Mouse (Mus musculus) liver, adult 2 months (tissue): ENCODE results near the gene Nfix. TPM values are rescaled to one million over a fixed set of nuclear protein-coding genes. Genes with fewer than 3 reads are reported as not detected.

Source experiments
- DNase-seq: peaks from one replicate; pipeline ENCODE4 v3.0.0-alpha.2; 2011; ENCODE audit warnings: low read depth, low spot score; ENCODE audit errors: extremely low read depth
- H3K27ac ChIP-seq: fragments of 200-500 bp; replicated peaks from 2 replicates; pipeline ENCODE4 v1.5.1; 2012; ENCODE audit warnings: low read depth, mild to moderate bottlenecking, control low read depth, inconsistent platforms, low read length; ENCODE audit not compliant: insufficient read depth
- H3K27me3 ChIP-seq: fragments of 200-500 bp; 2 replicates; pipeline ENCODE4 v1.6.1; 2012; ENCODE audit warnings: mild to moderate bottlenecking, moderate library complexity, low read length, inconsistent platforms; ENCODE audit not compliant: control insufficient read depth, insufficient read depth
- H3K36me3 ChIP-seq: fragments of 200-500 bp; 2 replicates; pipeline ENCODE4 v1.6.1; 2012; ENCODE audit warnings: low read length, inconsistent platforms; ENCODE audit not compliant: control insufficient read depth, insufficient read depth
- H3K4me1 ChIP-seq: fragments of 200-500 bp; 2 replicates; pipeline ENCODE4 v1.6.1; 2011; ENCODE audit warnings: low read length; ENCODE audit not compliant: control insufficient read depth, insufficient read depth
- H3K4me3 ChIP-seq: fragments of 200-500 bp; 2 replicates; pipeline ENCODE4 v1.5.1; 2011; ENCODE audit warnings: low read depth, mild to moderate bottlenecking, control low read depth, low read length, moderate library complexity; ENCODE audit not compliant: insufficient read depth
- H3K79me2 ChIP-seq: fragments of 200-500 bp; 2 replicates; pipeline ENCODE4 v1.6.1; 2012; ENCODE audit warnings: inconsistent platforms, mild to moderate bottlenecking, low read length, moderate library complexity; ENCODE audit not compliant: control insufficient read depth, insufficient read depth
- H3K9ac ChIP-seq: fragments of 200-500 bp; 2 replicates; pipeline ENCODE4 v1.6.1; 2012; ENCODE audit warnings: low read depth, mild to moderate bottlenecking, control low read depth, inconsistent platforms, low read length
- CTCF ChIP-seq: fragments of 200-500 bp; IDR thresholded peaks from 2 replicates; pipeline ENCODE4 v1.5.1; 2011; ENCODE audit warnings: low read depth, low read length, control low read depth
- POLR2A ChIP-seq: fragments of 200-500 bp; IDR thresholded peaks from 2 replicates; pipeline ENCODE4 v1.6.1; 2011; ENCODE audit warnings: low read length, control low read depth; ENCODE audit not compliant: insufficient read depth; ENCODE audit errors: extremely low read depth
- WGBS: fragments of 180-500 bp; shearing (Covaris S2); methylation state at CpG from one replicate; pipeline ENCODE4 v1.1.7; 2018; 5-methylcytosine and 5-hydroxymethylcytosine counted together
- polyA plus RNA-seq: library from polyadenylated mRNA; depleted of rRNA; stranded (reverse); fragments of >200 nt; gene quantifications from 2 replicates; pipeline ENCODE4 v1.2.3, GENCODE M21; 2012
- total RNA-seq: library from RNA; depleted of rRNA; stranded (reverse); fragments of >200 nt; gene quantifications from 2 replicates; pipeline ENCODE4 v1.2.3, GENCODE M21; 2014

Nfix gene
- total and polyA plus RNA-seq, 2 experiments = 20.7 to 32.9 TPM

DNA sequence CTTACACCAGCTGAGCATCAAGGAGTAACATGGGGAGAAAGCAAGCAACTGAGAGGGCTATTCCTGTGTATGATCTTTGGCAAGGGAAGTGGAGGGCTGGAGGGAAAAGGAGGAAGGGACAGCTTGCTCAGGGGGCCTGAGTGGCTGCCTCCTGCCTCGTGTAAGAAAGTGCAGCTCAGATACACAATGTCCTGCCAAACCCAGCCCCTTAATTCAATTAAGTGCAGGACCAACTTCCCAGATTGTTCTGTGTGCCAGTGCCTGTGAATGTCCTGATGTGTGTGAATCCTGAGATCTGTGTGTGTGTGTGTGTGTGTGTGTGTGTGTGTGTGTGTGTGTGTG is 60.8 kb downstream of the Nfix start:
- no peaks in the 10 kb centered on the region for H3K36me3 ChIP-seq
- 28% methylated on average over 1 of the region's 1 CpGs for WGBS
- H3K4me1 ChIP-seq = peaks cover 19% of the 10 kb centered on the region
- H3K27me3 ChIP-seq = no peaks in the 10 kb centered on the region
- H3K4me3 ChIP-seq = no peak overlapping the region
- no peak for TF ChIP-seq CTCF
- DNase-seq = no peak
- H3K9ac ChIP-seq = no peak overlapping the region
- H3K27ac ChIP-seq = no peak overlapping the region
- H3K79me2 ChIP-seq = peaks cover 59% of the 10 kb centered on the region

DNA sequence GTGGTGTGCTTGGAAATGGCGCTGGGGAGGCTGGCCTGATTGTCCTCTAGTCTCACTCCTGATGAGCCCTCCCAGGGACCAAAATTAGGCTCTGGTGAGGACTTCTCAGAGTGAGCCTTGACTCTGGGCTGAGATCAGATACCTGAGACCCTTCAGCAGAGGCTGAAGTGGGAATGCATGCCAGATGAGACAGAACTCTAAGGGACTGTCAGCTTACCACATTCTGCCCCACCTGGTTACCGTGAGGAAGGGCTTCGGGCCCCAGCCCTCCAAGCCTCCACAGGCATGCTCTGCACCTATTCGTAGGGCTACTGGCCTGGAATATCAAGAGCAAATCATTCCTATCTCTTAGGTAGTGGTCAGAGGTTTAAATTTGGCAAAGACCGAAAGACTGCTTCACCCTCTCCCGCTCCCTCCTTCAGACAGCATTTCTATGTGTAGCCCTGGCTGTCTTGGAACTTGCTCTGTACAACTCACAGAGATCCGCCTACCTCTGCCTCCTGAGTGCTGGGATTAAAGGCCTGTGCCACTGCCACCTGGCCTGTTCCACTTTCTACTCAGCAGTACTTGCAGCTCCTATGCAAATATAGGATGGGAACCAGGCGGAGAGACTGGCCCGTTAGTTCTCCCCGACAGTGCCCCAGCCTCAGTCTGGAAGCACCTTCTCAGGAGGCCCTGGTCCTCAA is 61.3 kb downstream of the Nfix start:
- TF ChIP-seq POLR2A (no peak), CTCF (no peak)
- 90% methylated on average over 10 of the region's 10 CpGs for WGBS
- Histone ChIP-seq H3K4me3 (no peak overlapping the region), H3K36me3 (no peaks in the 10 kb centered on the region), H3K9ac (no peak overlapping the region), H3K27ac (no peak overlapping the region), H3K79me2 (peaks cover 56% of the 10 kb centered on the region), H3K4me1 (peaks cover 14% of the 10 kb centered on the region), H3K27me3 (no peaks in the 10 kb centered on the region)
- no peak for DNase-seq

DNA sequence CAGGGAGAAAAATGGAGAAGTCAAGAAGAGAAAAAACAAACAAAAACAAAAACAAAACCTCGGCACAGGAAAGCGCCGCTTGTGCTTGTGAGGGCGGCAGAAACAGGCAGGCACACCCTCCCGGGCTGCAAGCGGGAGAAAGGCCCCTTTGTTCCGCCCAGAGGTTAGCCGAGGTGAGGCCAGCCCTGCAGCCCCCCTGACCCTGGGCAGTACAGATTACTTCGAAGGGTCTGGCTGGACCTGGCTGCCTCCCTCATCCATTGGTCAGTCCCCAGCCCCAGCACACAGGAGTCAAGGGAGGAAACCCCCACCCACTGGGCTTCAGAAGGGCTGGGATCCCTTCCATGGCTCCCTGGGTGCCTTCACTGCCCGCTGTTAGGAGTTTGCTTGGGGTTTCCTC is 61.9 kb downstream of the Nfix start:
- H3K27me3 ChIP-seq = no peaks in the 10 kb centered on the region
- H3K27ac ChIP-seq = no peak overlapping the region
- no peak for TF ChIP-seq POLR2A
- TF ChIP-seq CTCF = no peak
- 71% methylated on average over 10 of the region's 10 CpGs for WGBS
- H3K79me2 ChIP-seq = peaks cover 55% of the 10 kb centered on the region
- H3K4me3 ChIP-seq = no peak overlapping the region
- DNase-seq = no peak
- H3K4me1 ChIP-seq = peaks cover 8% of the 10 kb centered on the region
- no peaks in the 10 kb centered on the region for H3K36me3 ChIP-seq
- H3K9ac ChIP-seq = no peak overlapping the region

DNA sequence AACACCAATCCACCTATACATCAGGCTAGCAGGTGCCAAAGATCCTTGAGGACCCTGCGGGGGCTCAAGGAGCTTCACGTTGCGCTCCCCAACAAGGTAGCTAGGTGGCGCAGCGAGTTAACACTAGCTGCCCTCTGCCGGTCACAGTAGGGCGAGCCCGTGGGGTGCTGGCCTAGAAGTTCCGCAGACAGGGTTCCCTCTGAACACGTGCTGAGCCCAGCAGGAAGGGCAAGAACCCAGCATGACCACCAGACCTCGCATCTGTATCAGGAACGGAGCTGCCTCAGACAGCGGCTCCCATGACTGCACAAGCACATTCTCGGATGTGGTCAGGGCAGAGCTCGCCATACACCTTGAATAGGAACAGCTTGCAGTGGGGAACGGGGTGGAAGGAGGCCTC is 62.5 kb downstream of the Nfix start:
- H3K27me3 ChIP-seq = no peaks in the 10 kb centered on the region
- WGBS = 20% methylated on average over 16 of the region's 16 CpGs
- peaks cover 10% of the 10 kb centered on the region for H3K4me1 ChIP-seq
- peak overlapping the region; percentile 30 for H3K9ac ChIP-seq
- peak; percentile 99 for TF ChIP-seq CTCF
- TF ChIP-seq POLR2A = no peak
- H3K27ac ChIP-seq = no peak overlapping the region
- no peak overlapping the region for H3K4me3 ChIP-seq
- peaks cover 55% of the 10 kb centered on the region for H3K79me2 ChIP-seq
- peak; percentile 53 for DNase-seq
- no peaks in the 10 kb centered on the region for H3K36me3 ChIP-seq

DNA sequence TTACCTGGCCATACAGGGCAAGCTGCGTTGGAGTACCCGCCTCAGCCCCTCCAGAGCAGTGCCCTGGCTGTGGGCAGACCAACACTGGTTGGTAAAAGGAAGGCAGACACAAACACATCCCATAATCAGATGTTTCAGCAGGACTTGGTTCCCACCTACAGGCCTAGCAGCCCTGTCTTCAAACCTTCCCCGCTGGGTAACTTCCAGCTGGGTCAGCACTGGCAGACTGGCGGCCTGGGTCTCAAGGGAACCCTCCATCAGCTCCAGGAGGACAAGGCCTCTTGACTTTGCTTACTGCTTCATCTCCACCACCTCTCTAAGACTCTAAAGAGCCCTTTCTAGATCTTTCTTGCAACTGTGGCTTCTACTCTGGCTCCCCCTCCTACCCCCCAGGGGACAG is 63.6 kb downstream of the Nfix start:
- Histone ChIP-seq H3K79me2 (peaks cover 49% of the 10 kb centered on the region), H3K4me3 (no peak overlapping the region), H3K4me1 (peaks cover 19% of the 10 kb centered on the region), H3K27me3 (no peaks in the 10 kb centered on the region), H3K27ac (no peak overlapping the region), H3K36me3 (no peaks in the 10 kb centered on the region), H3K9ac (no peak overlapping the region)
- no peak for DNase-seq
- TF ChIP-seq POLR2A (no peak), CTCF (no peak)
- whole genome bisulfite sequencing = 98% methylated on average over 4 of the region's 4 CpGs

DNA sequence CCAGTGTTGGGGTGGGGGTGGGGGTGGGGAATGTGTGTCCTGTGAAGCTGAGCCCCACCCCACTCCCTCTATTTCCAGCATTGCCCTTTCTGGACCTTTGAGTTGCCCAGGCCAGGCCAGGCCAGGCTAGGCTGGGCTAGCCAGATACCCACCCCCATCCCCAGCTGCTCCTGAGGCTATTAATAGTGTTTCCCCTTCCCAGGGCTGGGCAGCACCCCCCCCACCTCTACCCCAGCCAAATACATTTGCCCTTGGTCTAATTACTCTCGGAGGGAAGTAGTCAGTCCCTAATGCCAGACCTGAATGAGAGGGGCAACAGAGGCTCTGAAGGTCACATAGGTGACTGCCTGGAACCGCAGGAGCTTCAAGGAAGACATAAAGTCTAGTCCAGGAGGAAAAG is 64.5 kb downstream of the Nfix start:
- Histone ChIP-seq H3K36me3 (no peaks in the 10 kb centered on the region), H3K27ac (no peak overlapping the region), H3K9ac (no peak overlapping the region), H3K79me2 (peaks cover 49% of the 10 kb centered on the region), H3K4me1 (peaks cover 16% of the 10 kb centered on the region), H3K4me3 (no peak overlapping the region), H3K27me3 (no peaks in the 10 kb centered on the region)
- no peak for TF ChIP-seq CTCF
- TF ChIP-seq POLR2A = no peak
- DNase-seq = no peak
- WGBS = 71% methylated on average over 2 of the region's 2 CpGs
